Mouse (Mus musculus) forebrain, embryonic 15.5 days (tissue): ENCODE measurements around the gene Gm10944. TPM values are rescaled to one million over a fixed set of nuclear protein-coding genes. Genes with fewer than 3 reads are reported as not detected.

Source experiments
- ATAC-seq: fragments of 200-750 bp; cut with Nextera tagmentation; replicated peaks from 2 replicates; pipeline ENCODE4 v1.8.0; 2017; ENCODE audit warnings: mild to moderate bottlenecking, moderate TSS enrichment, moderate library complexity
- H3K27ac ChIP-seq: fragments of 300-500 bp; sonication (generic); replicated peaks from 2 replicates; pipeline ENCODE4 v1.5.1; 2015; ENCODE audit warnings: mild to moderate bottlenecking, inconsistent platforms
- H3K27me3 ChIP-seq: fragments of 300-500 bp; sonication (generic); 2 replicates; pipeline ENCODE4 v1.6.1; 2015; ENCODE audit warnings: inconsistent platforms
- H3K36me3 ChIP-seq: fragments of 300-500 bp; sonication (generic); 2 replicates; pipeline ENCODE4 v1.6.1; 2015; ENCODE audit warnings: mild to moderate bottlenecking, inconsistent platforms
- H3K4me1 ChIP-seq: fragments of 300-500 bp; sonication (generic); 2 replicates; pipeline ENCODE4 v1.6.1; 2015; ENCODE audit warnings: inconsistent platforms
- H3K4me2 ChIP-seq: fragments of 300-500 bp; sonication (generic); replicated peaks from 2 replicates; pipeline ENCODE4 v1.6.1; 2015; ENCODE audit warnings: mild to moderate bottlenecking, inconsistent platforms
- H3K4me3 ChIP-seq: fragments of 300-500 bp; sonication (generic); 2 replicates; pipeline ENCODE4 v1.5.1; 2015; ENCODE audit warnings: mild to moderate bottlenecking, inconsistent platforms
- H3K9ac ChIP-seq: fragments of 300-500 bp; sonication (generic); replicated peaks from 2 replicates; pipeline ENCODE4 v1.6.1; 2015; ENCODE audit warnings: mild to moderate bottlenecking, inconsistent platforms
- H3K9me3 ChIP-seq: fragments of 300-500 bp; sonication (generic); 2 replicates; pipeline ENCODE4 v1.6.1; 2016; ENCODE audit warnings: inconsistent platforms
- WGBS: fragments of 180-500 bp; shearing (Covaris S2); methylation state at CpG from one replicate; pipeline ENCODE4 v1.1.7; 2015; ENCODE audit warnings: mixed read lengths; 5-methylcytosine and 5-hydroxymethylcytosine counted together
- polyA plus RNA-seq: library from polyadenylated mRNA; unstranded; fragments of >200 nt; fragmentation: Nextera tagmentation; extraction: Ambion mirVana; gene quantifications from 2 replicates; pipeline ENCODE4 v1.2.1, GENCODE M21; 2015

The Gm10944 gene
- not detected in 2 replicates for polyA plus RNA-seq

GRCm38 (mm10) chr10:10681048-10681447 lies at the start of gene Gm10944:
Gene Gm10944 (plus strand): TSS chr10:10681348.
- no peaks in the 10 kb centered on the region for H3K9me3 ChIP-seq
- H3K27ac ChIP-seq = no peak within 1 kb of the TSS
- H3K27me3 ChIP-seq = no peaks in the 10 kb centered on the region
- 94% methylated on average over 1 of the region's 1 CpGs for WGBS
- H3K4me1 ChIP-seq = no peaks in the 10 kb centered on the region
- no peaks in the 10 kb centered on the region for H3K36me3 ChIP-seq
- H3K9ac ChIP-seq = no peak within 1 kb of the TSS
- H3K4me3 ChIP-seq = no peak within 1 kb of the TSS
- H3K4me2 ChIP-seq = no peak within 1 kb of the TSS
- ATAC-seq = no peak

GRCm38 (mm10) chr10:10655991-10656390 lies 25.2 kb upstream of the Gm10944 start:
- Histone ChIP-seq H3K27ac (no peak overlapping the region), H3K36me3 (no peaks in the 10 kb centered on the region), H3K27me3 (no peaks in the 10 kb centered on the region), H3K4me1 (no peaks in the 10 kb centered on the region), H3K4me3 (no peak overlapping the region), H3K9ac (no peak overlapping the region), H3K9me3 (no peaks in the 10 kb centered on the region), H3K4me2 (no peak overlapping the region)
- no peak for ATAC-seq

- WGBS = 73% methylated on average over 4 of the region's 4 CpGs
Observed at GRCm38 (mm10) chr10:10656621-10657020, 24.5 kb upstream of the Gm10944 start.

GRCm38 (mm10) chr10:10659161-10659560 lies 22.0 kb upstream of the Gm10944 start:
- no peaks in the 10 kb centered on the region for H3K9me3 ChIP-seq
- no peaks in the 10 kb centered on the region for H3K27me3 ChIP-seq
- no peak for ATAC-seq
- no peak overlapping the region for H3K27ac ChIP-seq
- H3K36me3 ChIP-seq = no peaks in the 10 kb centered on the region
- H3K4me3 ChIP-seq = no peak overlapping the region
- H3K4me1 ChIP-seq = no peaks in the 10 kb centered on the region
- no peak overlapping the region for H3K4me2 ChIP-seq
- no peak overlapping the region for H3K9ac ChIP-seq
- 89% methylated on average over 3 of the region's 3 CpGs for WGBS

More at GRCm38 (mm10) chr10:10656621-10657020, 24.5 kb upstream of the Gm10944 start:
- no peaks in the 10 kb centered on the region for H3K4me1 ChIP-seq
- H3K9me3 ChIP-seq = no peaks in the 10 kb centered on the region
- no peak overlapping the region for H3K4me3 ChIP-seq
- no peak for ATAC-seq
- H3K9ac ChIP-seq = no peak overlapping the region
- H3K36me3 ChIP-seq = no peaks in the 10 kb centered on the region
- no peak overlapping the region for H3K27ac ChIP-seq
- H3K27me3 ChIP-seq = no peaks in the 10 kb centered on the region
- H3K4me2 ChIP-seq = no peak overlapping the region

- Histone ChIP-seq H3K27me3 (no peaks in the 10 kb centered on the region), H3K36me3 (no peaks in the 10 kb centered on the region), H3K9ac (no peak overlapping the region), H3K9me3 (no peaks in the 10 kb centered on the region), H3K4me3 (no peak overlapping the region), H3K4me2 (no peak overlapping the region), H3K4me1 (no peaks in the 10 kb centered on the region), H3K27ac (no peak overlapping the region)
- WGBS = 72% methylated on average over 3 of the region's 3 CpGs
- ATAC-seq = no peak
Observed at GRCm38 (mm10) chr10:10659976-10660375, 21.2 kb upstream of the Gm10944 start.

GRCm38 (mm10) chr10:10688907-10689667 lies 7.9 kb downstream of the Gm10944 start:
- Histone ChIP-seq H3K36me3 (no peaks in the 10 kb centered on the region), H3K4me1 (peaks cover 9% of the 10 kb centered on the region; the same call in 1 of the 2 replicates), H3K27ac (no peak overlapping the region), H3K9ac (peak overlapping the region; percentile 40), H3K9me3 (no peaks in the 10 kb centered on the region), H3K27me3 (no peaks in the 10 kb centered on the region), H3K4me3 (peak overlapping the region; percentile 45), H3K4me2 (peak overlapping the region; percentile 75)
- peak; percentile 80 for ATAC-seq
- 5% methylated on average over 35 of the region's 35 CpGs for WGBS

- no peak overlapping the region for H3K27ac ChIP-seq
- peak overlapping the region; percentile 40 for H3K9ac ChIP-seq
- H3K4me3 ChIP-seq = peak overlapping the region; percentile 45
- H3K4me2 ChIP-seq = peak overlapping the region; percentile 75
- peaks cover 9% of the 10 kb centered on the region; the same call in 1 of the 2 replicates for H3K4me1 ChIP-seq
- H3K36me3 ChIP-seq = no peaks in the 10 kb centered on the region
- no peaks in the 10 kb centered on the region for H3K9me3 ChIP-seq
- ATAC-seq = peak; percentile 36
- WGBS = 8% methylated on average over 11 of the region's 11 CpGs
- H3K27me3 ChIP-seq = no peaks in the 10 kb centered on the region
Observed at GRCm38 (mm10) chr10:10689668-10690223, 8.6 kb downstream of the Gm10944 start.

GRCm38 (mm10) chr10:10697497-10697896 lies 16.3 kb downstream of the Gm10944 start:
- Histone ChIP-seq H3K27me3 (no peaks in the 10 kb centered on the region), H3K9ac (no peak overlapping the region), H3K4me2 (no peak overlapping the region), H3K9me3 (no peaks in the 10 kb centered on the region), H3K36me3 (no peaks in the 10 kb centered on the region), H3K4me3 (no peak overlapping the region), H3K27ac (no peak overlapping the region), H3K4me1 (no peaks in the 10 kb centered on the region)
- no peak for ATAC-seq
- 87% methylated on average over 6 of the region's 6 CpGs for WGBS

- Histone ChIP-seq H3K9me3 (no peaks in the 10 kb centered on the region), H3K4me3 (no peak overlapping the region), H3K4me1 (no peaks in the 10 kb centered on the region), H3K27me3 (no peaks in the 10 kb centered on the region), H3K27ac (peak overlapping the region; percentile 16; the same call in 1 of the 2 replicates), H3K4me2 (no peak overlapping the region), H3K9ac (no peak overlapping the region), H3K36me3 (no peaks in the 10 kb centered on the region)
- ATAC-seq = no peak; the same call in 1 of the 2 replicates
- WGBS = 41% methylated on average over 1 of the region's 1 CpGs
Observed at GRCm38 (mm10) chr10:10700903-10701302, 19.8 kb downstream of the Gm10944 start.

- H3K27me3 ChIP-seq = no peaks in the 10 kb centered on the region
- no peak; the same call in 1 of the 2 replicates for ATAC-seq
- H3K4me2 ChIP-seq = no peak overlapping the region
- H3K9me3 ChIP-seq = no peaks in the 10 kb centered on the region
- H3K27ac ChIP-seq = peak overlapping the region; percentile 16; the same call in 1 of the 2 replicates
- no peaks in the 10 kb centered on the region for H3K36me3 ChIP-seq
- no peak overlapping the region for H3K9ac ChIP-seq
- 62% methylated on average over 1 of the region's 1 CpGs for WGBS
- no peak overlapping the region for H3K4me3 ChIP-seq
- H3K4me1 ChIP-seq = no peaks in the 10 kb centered on the region
Observed at GRCm38 (mm10) chr10:10701326-10701725, 20.2 kb downstream of the Gm10944 start.

GRCm38 (mm10) chr10:10708031-10708430 lies 26.9 kb downstream of the Gm10944 start:
- no peaks in the 10 kb centered on the region for H3K27me3 ChIP-seq
- no peaks in the 10 kb centered on the region for H3K9me3 ChIP-seq
- no peak overlapping the region for H3K4me3 ChIP-seq
- no peak for ATAC-seq
- no peaks in the 10 kb centered on the region for H3K36me3 ChIP-seq
- no peak overlapping the region for H3K27ac ChIP-seq
- 72% methylated on average over 1 of the region's 1 CpGs for WGBS
- H3K4me1 ChIP-seq = no peaks in the 10 kb centered on the region
- H3K9ac ChIP-seq = no peak overlapping the region
- no peak overlapping the region for H3K4me2 ChIP-seq

GRCm38 (mm10) chr10:10710359-10710758 lies 29.2 kb downstream of the Gm10944 start:
- H3K4me3 ChIP-seq = no peak overlapping the region
- WGBS = 98% methylated on average over 2 of the region's 2 CpGs
- H3K4me2 ChIP-seq = no peak overlapping the region
- H3K27ac ChIP-seq = no peak overlapping the region
- H3K9me3 ChIP-seq = no peaks in the 10 kb centered on the region
- H3K4me1 ChIP-seq = no peaks in the 10 kb centered on the region
- H3K27me3 ChIP-seq = no peaks in the 10 kb centered on the region
- no peak for ATAC-seq
- H3K9ac ChIP-seq = no peak overlapping the region
- H3K36me3 ChIP-seq = no peaks in the 10 kb centered on the region
